Mouse (Mus musculus) adrenal gland (tissue): ENCODE data around the gene Cd276.

Experiments used
- intact Hi-C: fragments of 180-260 bp; cut with DNase I; formaldehyde crosslinking; loops from one replicate; pipeline ENCODE4 v1.15.1; 2025

Cd276 gene

GRCm38 (mm10) chr9:58552083-58552482 lies 3.2 kb downstream of the Cd276 start:
- intact Hi-C loops = no loop called here

- intact Hi-C loops = no loop called here
Measured at GRCm38 (mm10) chr9:58550928-58551327, 4.3 kb downstream of the Cd276 start.

- intact Hi-C loops = no loop called here
Measured at GRCm38 (mm10) chr9:58549694-58550093, 5.5 kb downstream of the Cd276 start.

GRCm38 (mm10) chr9:58548897-58549296 lies 6.3 kb downstream of the Cd276 start:
- intact Hi-C loops = no loop called here

GRCm38 (mm10) chr9:58546630-58547360 lies 8.4 kb downstream of the Cd276 start:
- intact Hi-C loops = no loop called here

GRCm38 (mm10) chr9:58545428-58545827 lies 9.8 kb downstream of the Cd276 start:
- intact Hi-C loops = no loop called here

- intact Hi-C loops = loop anchor here (5.0 kb wide), 1 partner anchor 382 kb away; no protein-coding TSS in a partner anchor
Measured at GRCm38 (mm10) chr9:58544879-58545324, 10.3 kb downstream of the Cd276 start.

GRCm38 (mm10) chr9:58541895-58542338 lies 13.3 kb downstream of the Cd276 start:
- intact Hi-C loops = loop anchor here (2.0 to 5.0 kb wide), 2 partner anchors 109 to 385 kb away; no protein-coding TSS in a partner anchor

- intact Hi-C loops = loop anchor here (1.0 to 10.0 kb wide), 4 partner anchors 38 to 387 kb away; no protein-coding TSS in a partner anchor
Measured at GRCm38 (mm10) chr9:58539886-58540285, 15.4 kb downstream of the Cd276 start.

GRCm38 (mm10) chr9:58537774-58538173 lies 17.5 kb downstream of the Cd276 start:
- intact Hi-C loops = loop anchor here (10.0 kb wide), 1 partner anchor 337 kb away; no protein-coding TSS in a partner anchor

- intact Hi-C loops = loop anchor here (10.0 kb wide), 1 partner anchor 339 kb away; no protein-coding TSS in a partner anchor
Measured at GRCm38 (mm10) chr9:58535447-58536134, 19.6 kb downstream of the Cd276 start.

- intact Hi-C loops = loop anchor here (10.0 kb wide), 1 partner anchor 340 kb away; no protein-coding TSS in a partner anchor
Measured at GRCm38 (mm10) chr9:58534766-58535165, 20.5 kb downstream of the Cd276 start.

GRCm38 (mm10) chr9:58533322-58533721 lies 21.9 kb downstream of the Cd276 start:
- intact Hi-C loops = loop anchor here (10.0 kb wide), 1 partner anchor 341 kb away; no protein-coding TSS in a partner anchor

GRCm38 (mm10) chr9:58532236-58532635 lies 23.0 kb downstream of the Cd276 start:
- intact Hi-C loops = loop anchor here (10.0 kb wide), 1 partner anchor 343 kb away; no protein-coding TSS in a partner anchor

GRCm38 (mm10) chr9:58530407-58530806 lies 24.8 kb downstream of the Cd276 start:
- intact Hi-C loops = loop anchor here (10.0 kb wide), 1 partner anchor 344 kb away; no protein-coding TSS in a partner anchor

- intact Hi-C loops = no loop called here
Measured at GRCm38 (mm10) chr9:58527841-58528240, 27.4 kb downstream of the Cd276 start.

- intact Hi-C loops = no loop called here
Measured at GRCm38 (mm10) chr9:58525108-58525507, 30.1 kb downstream of the Cd276 start.

GRCm38 (mm10) chr9:58521883-58522423 lies 33.3 kb downstream of the Cd276 start:
- intact Hi-C loops = no loop called here

- intact Hi-C loops = no loop called here
Measured at GRCm38 (mm10) chr9:58520816-58521581, 34.2 kb downstream of the Cd276 start.

- intact Hi-C loops = loop anchor here (5.0 kb wide), 1 partner anchor 453 kb away; no protein-coding TSS in a partner anchor
Measured at GRCm38 (mm10) chr9:58519953-58520352, 35.3 kb downstream of the Cd276 start.
